Mouse (Mus musculus) liver, postnatal 0 days (tissue): ENCODE measurements at regions not wholly inside any gene's neighbourhood (a gene's known extent, or its start where the extent isn't known, plus 50 kb on each side); places are given as distances from the start of the nearest gene placed in this dataset.

Experiments used
- CTCF ChIP-seq: sonication (generic); IDR thresholded peaks from 2 replicates; pipeline ENCODE4 v1.5.1; 2016; ENCODE audit warnings: antibody characterized with exemption, low read depth
- EP300 ChIP-seq: IDR thresholded peaks from 2 replicates; pipeline ENCODE4 v1.6.1; 2016; ENCODE audit warnings: antibody characterized with exemption, low read depth, mild to moderate bottlenecking

- TF ChIP-seq CTCF = no peak
- no peak for TF ChIP-seq EP300
Observed at GRCm38 (mm10) chr4:12769092-12769491, 597.3 kb upstream of the Fam92a start.
